Mouse (Mus musculus) B cell, adult 62 days (primary cell): ENCODE measurements around the gene Man1a. TPM values are rescaled to one million over a fixed set of nuclear protein-coding genes. Genes with fewer than 3 reads are reported as not detected.

Experiments used
- total RNA-seq: library from RNA; stranded (reverse); gene quantifications from 4 replicates; pipeline ENCODE4 v1.2.4, GENCODE M21; 2023

Gene Man1a
- 294 to 323 TPM (median 314 TPM) in 4 replicates for total RNA-seq

GRCm38 (mm10) chr10:54076420-54076819 lies at the start of gene Man1a:
Gene Man1a (minus strand): TSS chr10:54076609.

